Mouse (Mus musculus): Measurements from ENCODE around the gene Snd1.

DNA sequence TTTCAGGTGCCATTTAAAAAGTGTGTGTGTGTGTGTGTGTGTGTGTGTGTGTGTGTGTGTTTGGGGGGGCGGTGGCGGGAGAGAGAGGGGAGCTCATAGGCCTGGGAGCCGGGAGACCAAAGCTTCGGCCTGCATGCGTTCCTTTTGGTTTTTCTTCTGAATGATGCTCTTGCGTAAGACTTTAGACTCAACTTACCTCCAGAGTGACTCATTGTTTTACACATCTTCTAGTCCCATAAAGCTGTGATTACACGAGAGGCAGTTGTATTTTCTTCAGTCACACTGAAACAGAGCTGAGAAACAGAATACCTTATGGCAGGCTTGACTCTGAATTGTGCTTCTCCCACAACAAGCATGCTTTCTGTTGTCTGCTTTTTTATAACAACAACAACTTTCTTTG is 12.0 kb downstream of the Snd1 start:
- TF ChIP-seq CTCF (conservative IDR thresholded peaks at IDR 0.05; ENCODE audit: low read length) (no peak), NANOG (IDR thresholded peaks at IDR 0.05; ENCODE audit: borderline replicate concordance, low read length) (no peak)

Data from E14TG2a.4 (cell line).